Mouse (Mus musculus) B cell, adult 2 months (primary cell): ENCODE results near the gene Fuk.
"Not testable (repeated sequence)": the region's sequence is repeated elsewhere in the genome, so short reads cannot be mapped to it uniquely, and the experiment has no call there.

Source experiments
- DNase-seq, 2 experiments: peaks; one replicate each; pipeline ENCODE4 v3.0.0; 2022

Gene Fuk

DNA sequence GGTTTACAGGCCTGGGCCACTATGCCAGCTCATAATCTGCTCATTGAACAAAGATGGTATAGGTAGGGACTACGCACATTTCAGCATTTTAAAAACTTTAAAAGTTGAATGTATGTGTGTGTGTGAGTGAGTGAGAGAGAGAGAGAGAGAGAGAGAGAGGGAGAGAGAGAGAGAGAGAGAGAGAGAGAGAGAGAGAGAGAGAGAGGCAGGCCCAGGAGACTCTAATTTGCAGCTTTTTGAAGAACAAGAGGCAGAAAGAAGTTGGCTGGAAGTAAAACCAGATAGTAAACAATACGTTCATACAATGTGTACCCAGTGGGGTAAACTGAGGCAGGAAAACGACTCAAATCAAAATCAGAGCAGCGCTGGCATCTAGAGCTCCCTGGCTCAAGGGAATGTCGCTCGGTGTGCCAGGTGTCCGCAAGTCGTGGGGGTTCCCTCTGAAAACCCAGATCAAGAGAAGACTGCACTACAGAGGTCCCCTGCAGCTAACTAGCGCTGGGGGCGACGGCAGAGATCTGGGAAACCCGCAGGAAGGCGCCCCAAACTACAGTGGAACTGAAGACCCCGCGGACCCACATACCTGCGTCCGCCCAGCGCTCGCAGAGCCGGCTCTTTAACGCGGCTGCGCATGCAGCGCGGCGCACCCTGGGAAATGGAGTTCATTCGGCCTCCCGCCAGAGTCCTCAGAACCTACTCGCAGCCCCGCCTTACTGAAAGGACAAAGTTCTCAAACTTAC lies at the start of gene Fuk:
Gene Fuk, minus strand, starts transcription at position 650 of the 740 bp plus-strand sequence.
- peak; percentile 84 to 85 for DNase-seq

DNA sequence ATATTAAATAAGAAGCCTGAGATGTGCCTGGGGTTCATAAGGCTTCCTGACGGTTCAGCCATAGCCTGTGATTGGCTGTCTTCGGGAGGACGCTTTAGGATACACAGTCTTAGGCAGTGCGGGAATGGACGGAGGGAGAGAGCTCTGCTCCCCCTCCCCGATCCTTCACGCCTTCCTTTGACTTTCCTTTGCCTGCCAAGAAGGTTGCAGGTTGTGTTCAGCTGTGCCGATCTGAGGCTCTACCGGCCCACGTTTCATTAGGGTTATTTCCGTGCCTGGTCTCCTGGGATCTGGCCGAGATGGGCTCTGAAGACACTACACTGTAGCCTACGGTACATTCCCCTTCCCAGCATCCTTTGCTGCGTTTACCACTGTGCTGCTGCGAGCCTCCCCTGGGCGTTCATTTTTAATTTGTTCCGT lies 47.8 kb upstream of the Fuk start:
- DNase-seq, result peak; percentile 70 to 73

DNA sequence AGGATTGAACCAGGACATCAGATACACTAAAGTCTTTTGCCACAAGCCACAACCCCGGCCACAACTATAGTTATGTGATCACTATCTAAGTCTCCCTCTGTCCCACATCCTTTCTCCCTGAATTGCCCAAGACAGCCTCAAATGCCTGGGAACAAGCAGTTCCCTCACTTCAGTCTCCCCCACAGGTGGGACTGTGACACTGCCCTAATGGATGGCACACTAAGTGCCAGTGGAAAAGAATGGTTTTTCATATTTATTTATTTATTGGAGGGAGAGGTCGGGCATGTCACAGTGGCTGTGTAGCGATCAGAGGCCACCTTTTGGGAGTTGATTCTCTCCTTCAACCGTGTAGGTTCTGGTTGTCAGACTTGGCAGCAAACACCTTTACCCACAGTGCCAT lies 43.4 kb upstream of the Fuk start:
- DNase-seq, result no peak

GRCm38 (mm10) chr8:110944276-110944876 lies 42.1 kb upstream of the Fuk start:
- DNase-seq, result no peak

DNA sequence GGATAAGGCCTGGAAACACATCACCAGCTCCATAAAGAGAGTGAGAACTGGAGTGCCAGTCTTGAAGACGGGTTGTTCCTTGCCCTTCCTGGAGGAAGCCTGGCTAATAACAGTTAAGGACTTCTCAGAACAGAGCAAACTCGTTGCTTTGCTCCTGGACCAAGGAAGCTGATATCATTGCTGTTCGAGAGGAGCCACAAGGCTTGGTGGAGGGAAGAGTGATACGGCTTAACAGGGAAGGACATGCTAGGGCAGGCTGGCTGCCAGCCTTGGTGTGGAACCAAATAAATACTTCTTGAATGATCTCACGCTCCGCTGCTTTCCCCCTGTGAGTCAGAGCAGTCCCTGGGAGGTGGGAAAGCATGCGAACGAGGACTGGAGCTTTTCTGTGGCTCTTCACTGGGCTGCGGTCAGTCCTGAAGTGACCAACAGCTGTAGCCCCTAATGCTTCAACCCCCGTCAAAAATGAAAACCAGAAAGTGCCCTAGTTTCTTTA lies 39.2 kb upstream of the Fuk start:
- no peak for DNase-seq

DNA sequence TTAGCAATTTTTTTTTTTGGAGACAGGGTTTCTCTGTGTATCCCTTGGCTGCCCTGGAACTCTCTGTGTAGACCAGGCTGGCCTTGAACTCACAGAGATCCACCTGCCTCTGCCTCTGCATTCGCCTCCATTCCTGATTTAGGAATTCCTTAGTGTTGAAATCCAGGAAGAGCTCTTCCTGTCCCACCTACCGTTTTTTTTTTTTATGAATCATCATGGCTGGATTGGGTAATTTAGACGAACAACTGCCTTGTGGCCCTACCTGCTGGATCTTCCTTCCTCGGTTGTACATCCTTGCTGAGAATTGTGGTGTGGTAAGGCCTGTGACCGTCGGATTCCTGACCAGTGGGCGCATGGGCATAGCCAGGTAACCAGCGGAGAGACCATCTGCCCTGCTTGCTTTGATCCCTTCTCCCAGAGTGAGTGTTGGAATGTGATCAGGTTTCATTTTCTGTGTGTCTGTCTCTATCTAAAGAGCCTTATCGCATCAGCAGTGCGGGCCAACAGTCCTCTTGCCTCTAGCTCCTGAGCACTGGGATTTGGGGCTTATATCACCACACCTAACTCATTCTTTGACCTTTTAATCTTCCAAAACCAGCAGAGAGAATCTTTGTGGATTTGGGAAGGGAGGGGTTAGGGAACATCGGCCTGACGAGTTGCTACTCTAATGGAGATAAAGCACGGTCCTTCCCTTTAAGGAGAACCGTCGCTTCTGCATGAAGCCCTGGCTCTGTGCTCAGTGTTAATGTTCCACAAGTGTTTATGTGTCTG lies 38.6 kb upstream of the Fuk start:
- no peak for DNase-seq

GRCm38 (mm10) chr8:110938882-110939589 lies 36.7 kb upstream of the Fuk start:
- peak; percentile 45 to 49 for DNase-seq

DNA sequence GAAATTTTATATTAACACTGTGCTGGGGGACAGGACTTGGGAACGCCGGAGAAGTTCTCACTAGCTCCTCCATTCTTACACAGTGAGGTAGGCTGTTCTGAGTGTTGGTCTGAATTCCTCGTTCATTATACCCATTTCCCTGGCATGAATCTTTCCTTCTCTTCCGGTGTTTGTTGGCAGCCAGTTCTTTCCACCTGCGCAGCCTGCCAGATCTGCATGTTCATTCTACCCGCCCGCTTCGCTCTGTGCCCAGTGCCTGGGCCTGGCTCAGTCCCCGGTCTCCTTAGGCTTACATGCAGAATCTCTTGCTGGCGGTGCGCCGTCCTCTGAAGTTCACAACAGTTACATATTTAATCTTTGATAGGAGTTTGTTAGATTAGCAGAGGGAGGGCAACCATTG lies 33.9 kb upstream of the Fuk start:
- no peak for DNase-seq

GRCm38 (mm10) chr8:110933272-110933671 lies 31.0 kb upstream of the Fuk start:
- DNase-seq, result no peak

DNA sequence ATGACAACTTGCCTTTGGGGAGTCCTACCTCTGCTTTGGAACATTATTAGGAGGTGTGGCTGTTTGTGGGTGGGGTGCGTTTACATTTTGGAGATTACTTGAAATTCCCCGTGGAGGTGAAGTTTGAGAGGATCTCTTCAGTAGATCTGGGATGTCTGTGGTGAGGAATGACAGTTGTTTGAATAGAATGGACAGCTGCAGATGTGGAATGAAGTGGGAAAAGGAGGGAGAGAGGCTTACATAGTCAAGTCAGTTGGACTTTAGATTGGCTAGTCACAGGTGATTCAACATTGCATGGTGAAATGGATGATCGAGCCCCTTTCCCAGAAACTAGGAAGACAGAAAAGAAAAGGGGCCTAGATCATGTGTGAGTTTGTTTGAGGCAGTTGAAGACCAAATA lies 30.2 kb upstream of the Fuk start:
- DNase-seq, result no peak

GRCm38 (mm10) chr8:110931176-110931939 lies 29.1 kb upstream of the Fuk start:
- no peak for DNase-seq

- not testable (repeated sequence) for DNase-seq
Measured at GRCm38 (mm10) chr8:110929672-110930071, 27.4 kb upstream of the Fuk start.

GRCm38 (mm10) chr8:110929066-110929465 lies 26.8 kb upstream of the Fuk start:
- peak; percentile 27 to 33 for DNase-seq

- DNase-seq, result no peak
Measured at GRCm38 (mm10) chr8:110928435-110928834, 26.1 kb upstream of the Fuk start.

- no peak for DNase-seq
Measured at GRCm38 (mm10) chr8:110926690-110927089, 24.4 kb upstream of the Fuk start.

GRCm38 (mm10) chr8:110925691-110926140 lies 23.4 kb upstream of the Fuk start:
- DNase-seq, result no peak

- no peak for DNase-seq
Measured at GRCm38 (mm10) chr8:110921492-110922230, 19.4 kb upstream of the Fuk start.

DNA sequence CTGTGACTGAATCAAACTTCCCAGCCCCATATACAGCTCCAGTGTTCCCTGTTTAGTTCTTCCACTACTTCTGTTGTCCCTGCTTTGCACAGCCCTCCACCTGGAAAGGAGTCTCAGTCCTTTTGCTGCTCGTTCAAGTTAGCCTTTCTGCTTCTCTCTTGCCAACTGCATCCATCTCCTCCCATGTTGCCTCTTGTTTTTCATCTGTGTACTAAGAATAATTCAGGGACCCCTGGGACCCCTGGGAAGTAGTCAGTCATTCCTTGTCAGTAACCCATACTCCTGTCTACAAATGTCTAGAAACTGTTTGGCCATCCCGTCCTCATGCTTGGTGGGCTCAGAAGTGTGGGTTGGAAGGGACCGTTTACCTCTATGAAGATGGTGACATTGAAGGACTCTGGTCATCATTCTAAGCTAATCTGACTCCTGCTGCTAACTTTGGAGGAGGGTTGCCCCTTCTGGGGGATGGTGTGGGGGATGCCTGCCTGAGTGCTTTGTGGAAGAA lies 18.5 kb upstream of the Fuk start:
- no peak for DNase-seq

DNA sequence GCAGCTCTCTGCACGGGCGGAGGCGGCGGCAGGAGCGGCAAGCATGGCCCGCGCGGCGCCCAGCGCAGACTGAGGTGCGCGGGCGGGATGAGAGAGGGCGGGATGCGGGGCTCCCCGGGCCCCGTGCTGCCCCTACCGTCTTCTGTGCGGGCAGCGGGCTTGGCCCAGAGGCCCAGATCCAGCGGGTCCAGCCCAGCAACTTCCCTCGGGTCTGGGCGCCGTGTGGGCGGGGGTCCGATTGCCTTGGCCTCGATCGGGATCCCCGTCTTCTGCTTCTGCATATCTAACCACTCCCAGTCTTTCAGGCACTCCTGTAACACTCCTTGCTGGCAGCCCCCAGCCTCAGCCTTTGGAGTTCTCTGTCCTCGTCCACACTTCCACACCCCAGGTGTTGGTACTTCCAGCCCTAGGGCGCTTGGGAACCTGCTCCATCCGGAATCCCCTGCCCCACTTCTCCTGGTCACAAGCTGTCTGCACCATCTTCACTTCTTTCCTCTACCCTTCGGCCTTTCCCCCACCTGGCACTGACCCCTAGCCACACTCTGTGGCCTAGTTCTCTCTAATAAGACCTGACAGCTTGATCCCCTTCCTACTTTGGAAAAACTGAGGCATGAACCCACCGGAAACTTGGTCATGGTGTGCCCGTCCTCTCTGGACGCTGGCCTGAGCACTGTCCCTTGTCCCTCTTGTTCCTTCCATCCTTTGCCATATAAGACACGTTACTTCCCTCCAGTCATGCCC lies 17.9 kb upstream of the Fuk start:
- peak in 1 of 2 experiments; percentile 28 for DNase-seq

DNA sequence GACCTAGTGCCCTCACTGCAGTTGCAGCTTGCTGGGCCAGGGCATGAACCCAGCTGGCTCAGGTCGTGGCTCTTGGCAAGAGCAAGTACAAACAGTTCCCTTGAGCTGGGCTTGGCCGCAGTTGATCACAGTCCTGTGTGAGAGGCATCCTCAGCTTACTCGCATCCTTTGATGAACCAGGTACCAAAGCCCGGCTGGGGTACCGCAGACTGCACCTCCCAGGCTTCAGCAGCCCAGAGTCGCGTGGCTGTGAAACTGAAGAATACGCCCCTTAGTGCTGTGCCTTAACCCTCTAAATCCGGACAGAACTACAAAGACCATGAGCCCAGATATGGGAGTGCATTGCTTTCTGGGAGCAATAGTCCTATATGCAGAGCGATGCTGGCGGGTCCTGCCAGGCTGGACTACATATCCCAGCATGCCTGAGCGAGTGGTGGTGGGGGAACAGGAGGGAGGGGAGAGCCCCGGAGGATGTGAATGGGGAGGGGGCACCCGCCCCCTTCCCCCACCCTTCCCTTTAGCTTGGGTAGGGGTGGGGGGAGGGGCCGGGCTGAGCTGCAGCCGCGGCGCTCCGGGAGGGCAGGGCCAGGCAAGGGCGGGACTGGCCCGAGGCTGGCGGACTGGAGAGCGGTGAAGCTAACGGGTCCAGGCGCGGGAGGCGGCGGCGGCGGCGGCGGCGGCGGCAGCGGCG lies 17.2 kb upstream of the Fuk start, which contains the start of gene St3gal2:
Gene St3gal2, plus strand, starts transcription at position 582 of the 691 bp plus-strand sequence.
- peak; percentile 79 to 80 for DNase-seq
